ENCODE assay signal across 31 mouse cellular contexts in genomic region chr15:5335528-5336268, GRCm38 (mm10).
DNase-seq lines count a peak whose midpoint lies in the region; ATAC-seq and TF ChIP-seq lines count a peak whose summit lies in the region.
"Had no signal": no experiment of that assay in that cellular context is flagged by ENCODE, and none has a peak within 500 bp of the region (broad histone marks: within the 10 kb centered on the region; RNA-seq: fewer than 3 reads in every experiment).

No protein-coding gene starts in this region.

- no peaks in the 10 kb centered on the region for H3K9me3 ChIP-seq in midbrain, embryonic 15.5 days
- H3K9me3 ChIP-seq in midbrain, embryonic 13.5 days, result no peaks in the 10 kb centered on the region
- H3K9me3 ChIP-seq in MEL (replicated peaks; ENCODE audit: insufficient read depth, low read length), result no peaks in the 10 kb centered on the region
- H3K9me3 ChIP-seq in midbrain, postnatal 0 days (ENCODE audit: low read length), result no peaks in the 10 kb centered on the region
- no peaks in the 10 kb centered on the region for H3K9me3 ChIP-seq in intestine, postnatal 0 days (ENCODE audit: control insufficient read depth)
- H3K9me3 ChIP-seq: embryonic facial prominence, embryonic 12.5 days; forebrain, embryonic 10.5 days; forebrain, embryonic 15.5 days; G1E; heart, embryonic 10.5 days; heart, embryonic 15.5 days; intestine, embryonic 15.5 days; liver, embryonic 12.5 days; megakaryocyte, embryonic 14.5 days; stomach, embryonic 15.5 days had no signal

- TF ChIP-seq POLR2A in MEL (IDR thresholded peaks at IDR 0.05; ENCODE audit: control insufficient read depth in 1 of 2, insufficient read depth in 1 of 2, low read depth in 1 of 2, low read length in 2 of 2, poor library complexity in 1 of 2), result no peak

- peak; percentile 7 for DNase-seq in MEL (ENCODE audit: low read depth, low spot score)
- no peak for DNase-seq in midbrain, postnatal 0 days (ENCODE audit: low spot score)
- no peak for DNase-seq in cerebellum, postnatal 4 days (ENCODE audit: low spot score in 2 of 2)
- DNase-seq: adrenal gland, postnatal 14 days; cerebellum, adult 18-20 months; cerebellum, postnatal 10 days; embryo, embryonic 11 days; gastrocnemius, postnatal 25 days; heart, adult 11 months; kidney, adult 8-10 months; kidney, postnatal 4 days; left cerebral cortex, postnatal 4 days; liver, postnatal 0 days; lung, postnatal 4 days; retina, postnatal 1 day; right cerebral cortex, postnatal 25 days had no signal

- H3K27ac ChIP-seq in midbrain, embryonic 15.5 days, result no peak overlapping the region
- no peak overlapping the region for H3K27ac ChIP-seq in midbrain, embryonic 13.5 days
- no peak overlapping the region for H3K27ac ChIP-seq in MEL (ENCODE audit: control insufficient read depth, low read depth, low read length)
- H3K27ac ChIP-seq in midbrain, postnatal 0 days (ENCODE audit: low read depth, low read length), result no peak overlapping the region
- H3K27ac ChIP-seq in intestine, postnatal 0 days (ENCODE audit: low read depth, low read length), result no peak overlapping the region
- H3K27ac ChIP-seq: embryonic facial prominence, embryonic 12.5 days; forebrain, embryonic 10.5 days; forebrain, embryonic 15.5 days; heart, embryonic 10.5 days; heart, embryonic 15.5 days; hindbrain, postnatal 0 days; intestine, embryonic 15.5 days; kidney, postnatal 0 days; liver, embryonic 12.5 days; stomach, embryonic 15.5 days had no signal

- no peak overlapping the region for H3K4me2 ChIP-seq in midbrain, embryonic 15.5 days
- no peak overlapping the region for H3K4me2 ChIP-seq in midbrain, embryonic 13.5 days (replicated peaks)
- no peak overlapping the region for H3K4me2 ChIP-seq in midbrain, postnatal 0 days (ENCODE audit: low read depth, low read length, poor library complexity, severe bottlenecking)
- no peak overlapping the region for H3K4me2 ChIP-seq in intestine, postnatal 0 days (replicated peaks; ENCODE audit: low read depth)
- H3K4me2 ChIP-seq: embryonic facial prominence, embryonic 12.5 days; forebrain, embryonic 15.5 days; heart, embryonic 15.5 days; intestine, embryonic 15.5 days; liver, embryonic 12.5 days; stomach, embryonic 15.5 days had no signal

- H3K36me3 ChIP-seq in midbrain, embryonic 15.5 days (replicated peaks), result no peaks in the 10 kb centered on the region
- H3K36me3 ChIP-seq in midbrain, embryonic 13.5 days, result no peaks in the 10 kb centered on the region
- H3K36me3 ChIP-seq in MEL (ENCODE audit: control insufficient read depth in 1 of 2, insufficient read depth in 2 of 2, low read length in 2 of 2), result no peaks in the 10 kb centered on the region
- H3K36me3 ChIP-seq in midbrain, postnatal 0 days (ENCODE audit: insufficient read depth, low read length), result no peaks in the 10 kb centered on the region
- no peaks in the 10 kb centered on the region for H3K36me3 ChIP-seq in intestine, postnatal 0 days (ENCODE audit: control insufficient read depth, insufficient read depth)
- H3K36me3 ChIP-seq: embryonic facial prominence, embryonic 12.5 days; forebrain, embryonic 10.5 days; forebrain, embryonic 15.5 days; G1E; heart, embryonic 10.5 days; heart, embryonic 15.5 days; intestine, embryonic 15.5 days; liver, embryonic 12.5 days; stomach, embryonic 15.5 days had no signal

- WGBS in midbrain, embryonic 15.5 days, result 62% methylated on average over 6 of the region's 6 CpGs
- 76% methylated on average over 6 of the region's 6 CpGs for WGBS in midbrain, embryonic 13.5 days
- 54% methylated on average over 6 of the region's 6 CpGs for WGBS in midbrain, postnatal 0 days
- WGBS in intestine, postnatal 0 days, result 37% methylated on average over 6 of the region's 6 CpGs

- no peaks in the 10 kb centered on the region for H3K4me1 ChIP-seq in midbrain, embryonic 15.5 days
- H3K4me1 ChIP-seq in midbrain, embryonic 13.5 days (replicated peaks), result no peaks in the 10 kb centered on the region
- no peaks in the 10 kb centered on the region for H3K4me1 ChIP-seq in MEL (ENCODE audit: control insufficient read depth in 1 of 2, insufficient read depth in 2 of 2, low read length in 2 of 2)
- H3K4me1 ChIP-seq in midbrain, postnatal 0 days (ENCODE audit: insufficient read depth, low read length), result no peaks in the 10 kb centered on the region
- no peaks in the 10 kb centered on the region for H3K4me1 ChIP-seq in intestine, postnatal 0 days (replicated peaks; ENCODE audit: control insufficient read depth, insufficient read depth, low read length)
- H3K4me1 ChIP-seq: embryonic facial prominence, embryonic 12.5 days; forebrain, embryonic 10.5 days; forebrain, embryonic 15.5 days; heart, embryonic 10.5 days; heart, embryonic 15.5 days; intestine, embryonic 15.5 days; liver, embryonic 12.5 days; megakaryocyte, embryonic 14.5 days; stomach, embryonic 15.5 days had no signal

- no peak overlapping the region for H3K9ac ChIP-seq in midbrain, embryonic 15.5 days
- H3K9ac ChIP-seq in midbrain, embryonic 13.5 days (replicated peaks), result no peak overlapping the region
- H3K9ac ChIP-seq in MEL (ENCODE audit: control insufficient read depth, low read depth, low read length, poor library complexity, severe bottlenecking), result no peak overlapping the region
- H3K9ac ChIP-seq in midbrain, postnatal 0 days (replicated peaks; ENCODE audit: low read length, poor library complexity, severe bottlenecking), result no peak overlapping the region
- no peak overlapping the region for H3K9ac ChIP-seq in intestine, postnatal 0 days (ENCODE audit: low read depth, low read length)
- H3K9ac ChIP-seq: embryonic facial prominence, embryonic 12.5 days; forebrain, embryonic 15.5 days; heart, embryonic 15.5 days; intestine, embryonic 15.5 days; liver, embryonic 12.5 days; liver, postnatal 0 days; stomach, embryonic 15.5 days had no signal

- no peaks in the 10 kb centered on the region for H3K27me3 ChIP-seq in midbrain, embryonic 15.5 days (replicated peaks)
- no peaks in the 10 kb centered on the region for H3K27me3 ChIP-seq in midbrain, embryonic 13.5 days
- no peaks in the 10 kb centered on the region; a peak in 1 of 4 replicates for H3K27me3 ChIP-seq in MEL (ENCODE audit: control insufficient read depth in 1 of 2, insufficient read depth in 2 of 2, low read length in 2 of 2)
- H3K27me3 ChIP-seq in midbrain, postnatal 0 days (ENCODE audit: insufficient read depth, low read length), result no peaks in the 10 kb centered on the region
- H3K27me3 ChIP-seq in intestine, postnatal 0 days (replicated peaks; ENCODE audit: control insufficient read depth, insufficient read depth, low read length), result no peaks in the 10 kb centered on the region
- H3K27me3 ChIP-seq: embryonic facial prominence, embryonic 12.5 days; forebrain, embryonic 15.5 days; heart, embryonic 15.5 days; intestine, embryonic 15.5 days; liver, embryonic 12.5 days; megakaryocyte, embryonic 14.5 days; stomach, embryonic 15.5 days had no signal

- H3K79me2 ChIP-seq in MEL (ENCODE audit: control insufficient read depth, insufficient read depth, low read length, poor library complexity), result no peaks in the 10 kb centered on the region

- TF ChIP-seq RAD21 in MEL (IDR thresholded peaks at IDR 0.05; ENCODE audit: low read depth, low read length), result no peak

- TF ChIP-seq CTCF in MEL (IDR thresholded peaks at IDR 0.05 in 2 of 3, conservative IDR thresholded peaks at IDR 0.05 in 1 of 3; ENCODE audit: control insufficient read depth in 1 of 3, insufficient read depth in 1 of 3, low read depth in 2 of 3, low read length in 3 of 3, poor library complexity in 1 of 3, severe bottlenecking in 1 of 3), result no peak
- TF ChIP-seq CTCF in midbrain, postnatal 0 days (IDR thresholded peaks at IDR 0.05), result no peak
- TF ChIP-seq CTCF in intestine, postnatal 0 days (IDR thresholded peaks at IDR 0.05; ENCODE audit: low read depth), result no peak

- ATAC-seq in midbrain, embryonic 15.5 days (replicated peaks), result peak; percentile 84
- no peak for ATAC-seq in midbrain, embryonic 13.5 days
- ATAC-seq in midbrain, postnatal 0 days (ENCODE audit: low FRiP score), result peak; percentile 62; the same call in 1 of the 2 replicates
- no peak for ATAC-seq in intestine, postnatal 0 days
- ATAC-seq: forebrain, embryonic 15.5 days; hindbrain, postnatal 0 days; intestine, embryonic 15.5 days; liver, embryonic 12.5 days; liver, postnatal 0 days had no signal

- no peak for TF ChIP-seq EP300 in MEL (IDR thresholded peaks at IDR 0.05; ENCODE audit: low read depth in 1 of 2, low read length in 2 of 2)

- H3K4me3 ChIP-seq in midbrain, embryonic 15.5 days, result no peak overlapping the region
- H3K4me3 ChIP-seq in midbrain, embryonic 13.5 days (replicated peaks), result no peak overlapping the region
- no peak overlapping the region for H3K4me3 ChIP-seq in MEL (ENCODE audit: control insufficient read depth in 1 of 2, insufficient read depth in 1 of 2, low read depth in 2 of 2, low read length in 2 of 2)
- H3K4me3 ChIP-seq in midbrain, postnatal 0 days (ENCODE audit: low read depth, low read length), result no peak overlapping the region
- H3K4me3 ChIP-seq in intestine, postnatal 0 days (ENCODE audit: low read depth, low read length), result no peak overlapping the region
- H3K4me3 ChIP-seq: embryonic facial prominence, embryonic 12.5 days; forebrain, embryonic 10.5 days; forebrain, embryonic 15.5 days; heart, embryonic 10.5 days; heart, embryonic 15.5 days; intestine, embryonic 15.5 days; liver, embryonic 12.5 days; megakaryocyte, embryonic 14.5 days; stomach, embryonic 15.5 days had no signal

TF ChIP-seq in MEL, 35 proteins besides CTCF, POLR2A, EP300 and RAD21:
- TF ChIP-seq MEF2A (IDR thresholded peaks at IDR 0.05; ENCODE audit: extremely low read depth, insufficient replicate concordance, low read depth, low read length, poor library complexity, severe bottlenecking) (no peak), UBTF (IDR thresholded peaks at IDR 0.05; ENCODE audit: borderline replicate concordance, insufficient read depth, low read depth, low read length) (no peak), ZC3H11A (IDR thresholded peaks at IDR 0.05; ENCODE audit: low read depth, low read length) (no peak), TBP (IDR thresholded peaks at IDR 0.05; ENCODE audit: low read depth, low read length) (no peak), ZMIZ1 (IDR thresholded peaks at IDR 0.05; ENCODE audit: low read depth, low read length) (no peak), MAFK (IDR thresholded peaks at IDR 0.05; ENCODE audit: borderline replicate concordance, low read depth, low read length) (no peak), GATA1 (IDR thresholded peaks at IDR 0.05; ENCODE audit: low read depth, low read length) (no peak), KAT2A (conservative IDR thresholded peaks at IDR 0.05; ENCODE audit: low read depth, low read length) (no peak), ETS1 (IDR thresholded peaks at IDR 0.05; ENCODE audit: low read depth, low read length) (no peak), MXI1 (IDR thresholded peaks at IDR 0.05; ENCODE audit: low read depth, low read length) (no peak), JUND (IDR thresholded peaks at IDR 0.05; ENCODE audit: low read depth, low read length) (no peak)

Comparison
In these comparisons a context has a peak if more than half of its experiments do, and no peak if none do; other contexts are left out.
1. ATAC-seq: peak in midbrain, embryonic 15.5 days (single experiment) and midbrain, postnatal 0 days (single experiment); none in midbrain, embryonic 13.5 days (single experiment) and intestine, postnatal 0 days (single experiment).